Mouse (Mus musculus): ENCODE data around the gene Scube2. TPM values are rescaled to one million over a fixed set of nuclear protein-coding genes. Genes with fewer than 3 reads are reported as not detected.

The Scube2 gene
- polyA plus RNA-seq (2016; fragmentation: Nextera tagmentation; extraction: Ambion mirVana): 1.7 and 4.7 TPM in 2 replicates

DNA sequence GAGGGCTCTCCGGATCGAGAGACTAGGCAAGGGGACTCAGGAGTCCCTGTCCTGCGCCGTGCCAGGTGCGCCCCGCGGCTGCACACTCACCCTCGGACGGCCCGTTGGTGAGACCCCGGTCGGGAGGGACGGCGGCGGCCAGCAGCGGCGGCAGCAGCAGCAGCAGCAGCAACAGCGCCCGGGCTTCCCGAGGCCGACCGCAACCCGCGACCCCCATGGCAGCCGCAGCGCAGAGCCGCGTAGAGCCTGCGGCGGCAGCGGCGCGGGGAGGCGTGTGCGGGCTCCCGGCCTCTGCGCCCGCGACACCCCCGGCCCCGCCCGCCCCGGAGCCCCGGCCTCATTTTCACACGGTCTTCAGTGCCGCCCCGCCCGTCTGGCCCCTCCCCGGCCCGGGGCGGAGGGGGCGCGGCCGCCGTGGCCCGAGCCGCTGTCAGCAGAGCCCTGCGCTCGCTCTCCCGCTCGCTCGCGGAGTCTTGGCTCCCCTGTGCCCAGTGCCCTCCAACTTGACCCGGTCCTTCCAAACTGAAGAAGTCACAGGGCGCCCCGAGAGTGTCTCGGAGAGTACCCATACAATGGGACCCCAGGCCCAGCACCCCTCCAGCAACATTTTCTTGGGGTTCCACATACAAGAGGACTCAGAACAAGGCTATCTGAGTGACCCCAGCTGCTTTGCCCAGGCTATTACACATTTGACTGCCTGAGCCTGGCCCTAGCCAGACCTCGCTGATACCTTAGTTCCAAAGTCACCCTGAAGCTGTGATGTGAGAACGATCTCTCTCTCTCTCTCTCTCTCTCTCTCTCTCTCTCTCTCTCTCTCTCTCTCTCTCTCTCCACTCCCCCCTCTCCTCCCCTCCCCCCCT lies at the start of gene Scube2:
Scube2 (minus strand) TSS at position 310 of the 860 bp plus-strand sequence.
- H3K27me3 ChIP-seq: peaks cover 46% of the 10 kb centered on the region
- H3K27ac ChIP-seq (replicated peaks): no peak within 1 kb of the TSS
- no peaks in the 10 kb centered on the region for H3K9me3 ChIP-seq
- peaks cover 22% of the 10 kb centered on the region for H3K4me1 ChIP-seq
- peak; percentile 85 for ATAC-seq (ENCODE audit: low FRiP score, low read depth)
- peak within 1 kb of the TSS; percentile 61 for H3K4me3 ChIP-seq
- 1% methylated on average over 49 of the region's 69 CpGs for WGBS
- H3K9ac ChIP-seq (replicated peaks): peak within 1 kb of the TSS; percentile 75
- H3K4me2 ChIP-seq (replicated peaks): peak within 1 kb of the TSS; percentile 99
- H3K36me3 ChIP-seq: no peaks in the 10 kb centered on the region

DNA sequence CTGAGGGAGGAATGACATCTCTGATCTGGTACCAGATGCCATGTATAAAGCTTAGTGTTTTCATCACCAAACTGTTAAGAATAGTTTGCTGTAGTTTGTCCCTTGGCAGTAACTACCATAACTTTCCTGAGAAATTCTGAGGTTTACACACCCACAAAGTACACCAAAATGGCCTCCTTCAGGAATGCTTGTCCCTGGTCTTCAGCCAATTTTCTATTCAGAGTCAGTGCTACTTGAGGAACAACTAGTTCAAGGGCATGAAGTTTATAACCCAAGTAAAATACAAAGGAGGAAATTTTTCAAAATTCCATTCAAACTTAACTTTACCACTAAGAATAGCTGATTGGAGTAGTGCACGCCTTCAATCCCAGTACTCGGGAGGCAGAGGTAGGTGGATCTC lies 40.7 kb upstream of the Scube2 start:
- H3K9ac ChIP-seq (replicated peaks): no peak overlapping the region
- H3K4me3 ChIP-seq: no peak overlapping the region
- no peak overlapping the region for H3K27ac ChIP-seq (replicated peaks)
- no peak for ATAC-seq (ENCODE audit: low FRiP score, low read depth)
- H3K9me3 ChIP-seq: no peaks in the 10 kb centered on the region
- WGBS: 91% methylated on average over 2 of the region's 2 CpGs
- no peaks in the 10 kb centered on the region for H3K27me3 ChIP-seq
- no peaks in the 10 kb centered on the region for H3K4me1 ChIP-seq
- H3K36me3 ChIP-seq: peaks cover 91% of the 10 kb centered on the region
- H3K4me2 ChIP-seq (replicated peaks): no peak overlapping the region

DNA sequence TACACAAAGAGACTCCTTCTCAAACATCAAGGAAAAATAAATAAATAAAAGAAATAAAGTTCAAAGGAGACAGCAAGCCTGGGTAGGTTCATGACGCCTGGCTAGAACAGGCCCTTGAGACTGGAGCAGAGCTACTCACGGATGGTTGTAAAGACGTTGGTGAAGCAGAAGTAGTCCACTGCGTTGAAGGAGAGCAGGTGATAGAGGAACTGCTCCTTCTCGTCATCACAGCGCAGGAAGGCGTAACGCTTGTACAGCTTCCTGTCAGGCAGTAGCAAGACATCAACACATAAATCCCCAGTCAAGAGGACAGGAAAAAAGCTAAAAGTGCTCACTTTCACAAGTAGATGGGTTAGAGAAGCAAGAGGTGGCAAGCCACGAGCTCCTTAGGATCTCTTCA lies 35.4 kb upstream of the Scube2 start:
- 90% methylated on average over 9 of the region's 9 CpGs for WGBS

DNA sequence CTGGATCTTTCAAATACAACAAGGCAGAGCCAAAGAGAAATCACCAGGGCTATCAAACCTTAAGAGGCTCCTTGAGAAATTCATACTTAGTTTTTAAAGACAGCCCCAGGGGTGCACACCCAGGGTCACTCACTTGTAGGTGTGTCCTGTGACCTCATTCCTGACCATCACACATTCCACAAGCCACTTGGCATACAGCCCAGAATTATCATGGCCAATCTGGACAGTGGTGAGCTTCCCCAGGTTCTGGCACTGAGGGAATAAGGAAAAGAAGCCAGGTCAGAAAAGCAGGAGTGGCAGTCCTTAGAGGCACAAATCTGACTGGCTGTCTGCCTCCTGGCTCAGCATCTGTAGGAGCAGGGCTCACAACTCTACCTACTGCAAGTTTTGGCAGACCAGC lies 33.4 kb upstream of the Scube2 start:
- Histone ChIP-seq H3K9me3 (no peaks in the 10 kb centered on the region), H3K4me1 (no peaks in the 10 kb centered on the region), H3K27me3 (no peaks in the 10 kb centered on the region), H3K36me3 (peaks cover 99% of the 10 kb centered on the region), H3K9ac (replicated peaks) (no peak overlapping the region), H3K27ac (replicated peaks) (no peak overlapping the region), H3K4me3 (no peak overlapping the region), H3K4me2 (replicated peaks) (no peak overlapping the region)
- ATAC-seq (ENCODE audit: low FRiP score, low read depth): no peak

More for the DNA sequence above, 35.4 kb upstream of the Scube2 start:
- Histone ChIP-seq H3K4me2 (replicated peaks) (no peak overlapping the region), H3K36me3 (peaks cover 99% of the 10 kb centered on the region), H3K27me3 (no peaks in the 10 kb centered on the region), H3K9ac (replicated peaks) (no peak overlapping the region), H3K4me1 (no peaks in the 10 kb centered on the region), H3K9me3 (no peaks in the 10 kb centered on the region), H3K4me3 (no peak overlapping the region), H3K27ac (replicated peaks) (no peak overlapping the region)
- no peak for ATAC-seq (ENCODE audit: low FRiP score, low read depth)

DNA sequence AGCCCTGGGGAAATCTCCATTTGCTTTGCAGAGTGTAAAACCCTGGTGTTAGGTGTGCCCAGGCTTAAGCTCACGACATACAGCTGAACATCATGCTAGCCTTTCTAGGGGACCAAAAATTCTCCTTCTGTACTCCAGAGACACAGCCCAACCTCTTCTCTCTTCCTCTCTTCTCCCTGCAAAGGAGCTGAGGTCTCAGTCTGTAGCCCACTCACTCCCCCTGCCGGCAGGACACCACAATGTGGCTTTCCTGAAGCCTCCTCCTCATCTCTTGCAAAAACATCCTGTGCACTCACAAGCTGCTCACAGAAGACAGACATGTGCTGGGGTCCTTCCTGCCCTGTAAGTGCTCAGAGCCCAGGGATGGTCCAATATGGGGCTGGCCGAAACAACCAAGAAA lies 27.1 kb upstream of the Scube2 start:
- ATAC-seq (ENCODE audit: low FRiP score, low read depth): 0 out of 2 replicates have a peak, but pooled peaks have one; percentile 38
- Histone ChIP-seq H3K36me3 (peaks cover 79% of the 10 kb centered on the region), H3K27ac (replicated peaks) (no peak overlapping the region), H3K4me1 (no peaks in the 10 kb centered on the region), H3K4me2 (replicated peaks) (no peak overlapping the region), H3K9me3 (no peaks in the 10 kb centered on the region), H3K27me3 (no peaks in the 10 kb centered on the region), H3K4me3 (no peak overlapping the region), H3K9ac (replicated peaks) (no peak overlapping the region)
- WGBS: 32% methylated on average over 3 of the region's 3 CpGs

DNA sequence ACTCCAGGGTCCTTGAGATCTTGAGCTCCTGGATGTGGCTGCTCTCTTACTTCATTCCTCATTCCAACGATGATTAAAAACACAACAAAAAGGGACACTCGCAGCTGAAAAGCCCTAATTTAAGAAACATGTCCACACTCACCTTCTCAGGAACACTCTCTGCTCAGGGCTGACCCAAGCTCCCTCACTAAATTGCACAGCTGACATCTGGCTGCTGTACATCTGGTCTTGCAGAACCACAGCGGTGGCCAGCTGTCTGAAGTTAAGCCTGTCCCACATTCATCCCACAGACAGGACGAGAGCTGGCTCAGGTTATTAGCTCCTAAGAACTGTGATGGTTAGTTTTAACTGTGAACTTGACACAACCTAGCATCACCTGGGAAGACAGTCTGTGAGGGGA lies 26.3 kb upstream of the Scube2 start:
- no peaks in the 10 kb centered on the region for H3K4me1 ChIP-seq
- no peak overlapping the region for H3K4me2 ChIP-seq (replicated peaks)
- peaks cover 79% of the 10 kb centered on the region for H3K36me3 ChIP-seq
- WGBS: 88% methylated on average over 4 of the region's 4 CpGs
- H3K27me3 ChIP-seq: no peaks in the 10 kb centered on the region
- ATAC-seq (ENCODE audit: low FRiP score, low read depth): no peak
- H3K9ac ChIP-seq (replicated peaks): no peak overlapping the region
- no peak overlapping the region for H3K27ac ChIP-seq (replicated peaks)
- 0 out of 2 replicates have a peak, but pooled peaks cover 4% of the 10 kb centered on the region for H3K9me3 ChIP-seq
- H3K4me3 ChIP-seq: no peak overlapping the region

DNA sequence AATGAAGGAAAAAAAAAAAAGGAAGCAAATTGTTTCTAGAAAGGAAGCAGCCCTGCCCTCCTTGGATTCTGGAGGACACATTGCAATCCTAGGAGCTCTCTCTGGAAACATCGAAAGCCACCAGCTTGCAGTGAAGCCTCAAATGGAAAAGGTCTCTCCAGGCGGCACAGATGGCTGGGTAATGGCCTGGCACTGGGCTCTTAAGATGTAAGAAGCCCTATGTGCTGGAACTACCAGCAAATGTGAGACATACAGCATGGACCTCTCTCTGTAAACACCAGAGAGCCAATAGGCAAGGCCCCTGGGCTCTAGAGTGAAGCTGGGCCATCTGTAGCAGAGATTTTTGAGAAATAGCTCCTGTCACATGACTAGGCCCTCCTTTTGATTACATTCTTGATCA lies 24.8 kb upstream of the Scube2 start:
- H3K4me1 ChIP-seq: no peaks in the 10 kb centered on the region

DNA sequence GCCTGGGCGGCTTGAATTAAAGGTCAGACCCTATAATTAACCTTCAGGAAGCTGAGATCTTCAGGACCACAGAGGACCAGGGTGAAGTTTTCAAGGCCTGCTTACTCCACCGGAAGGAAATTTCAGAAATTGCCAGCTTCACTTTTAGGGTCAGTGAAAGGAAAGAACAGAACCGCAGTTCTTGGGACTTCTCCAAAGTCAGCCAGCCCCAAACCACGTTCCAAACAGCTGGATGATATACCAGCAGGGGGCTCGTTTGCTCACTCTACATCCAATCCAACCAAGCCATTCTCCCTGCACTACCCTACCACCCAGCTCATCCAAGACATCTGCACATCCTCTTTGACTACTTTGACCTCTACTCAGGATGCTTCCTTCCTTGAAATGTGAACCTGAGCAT lies 23.8 kb upstream of the Scube2 start:
- Histone ChIP-seq H3K9me3 (0 out of 2 replicates have a peak, but pooled peaks cover 5% of the 10 kb centered on the region), H3K27ac (replicated peaks) (no peak overlapping the region), H3K4me1 (no peaks in the 10 kb centered on the region), H3K9ac (replicated peaks) (no peak overlapping the region), H3K27me3 (no peaks in the 10 kb centered on the region), H3K36me3 (peaks cover 56% of the 10 kb centered on the region), H3K4me2 (replicated peaks) (no peak overlapping the region), H3K4me3 (no peak overlapping the region)
- no peak for ATAC-seq (ENCODE audit: low FRiP score, low read depth)
- WGBS: 83% methylated on average over 5 of the region's 5 CpGs

More for the DNA sequence above, 24.8 kb upstream of the Scube2 start:
- Histone ChIP-seq H3K4me3 (no peak overlapping the region), H3K27ac (replicated peaks) (no peak overlapping the region), H3K27me3 (no peaks in the 10 kb centered on the region), H3K4me2 (replicated peaks) (no peak overlapping the region), H3K9ac (replicated peaks) (no peak overlapping the region), H3K36me3 (peaks cover 66% of the 10 kb centered on the region), H3K9me3 (0 out of 2 replicates have a peak, but pooled peaks cover 5% of the 10 kb centered on the region)
- ATAC-seq (ENCODE audit: low FRiP score, low read depth): no peak
- 98% methylated on average over 2 of the region's 2 CpGs for WGBS

DNA sequence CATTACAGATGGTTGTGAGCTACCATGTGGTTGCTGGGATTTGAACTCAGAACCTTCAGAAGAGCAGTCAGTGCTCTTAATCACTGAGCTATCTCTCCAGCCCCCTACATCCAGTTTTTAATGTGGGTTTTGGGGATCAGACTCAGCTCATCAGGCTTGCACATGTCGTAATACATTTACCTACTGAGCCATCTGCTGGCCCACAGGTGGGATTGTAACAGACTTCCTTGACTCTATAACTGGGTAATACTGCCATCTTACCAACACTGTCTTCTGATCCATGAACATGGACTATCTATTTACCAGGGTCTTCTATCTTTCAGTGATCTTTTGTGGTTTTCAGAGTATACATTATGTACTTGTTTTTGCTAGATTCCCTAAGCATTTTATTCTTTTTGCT lies 20.8 kb upstream of the Scube2 start:
- Histone ChIP-seq H3K4me3 (no peak overlapping the region), H3K4me2 (replicated peaks) (no peak overlapping the region), H3K4me1 (no peaks in the 10 kb centered on the region), H3K36me3 (peaks cover 34% of the 10 kb centered on the region), H3K9ac (replicated peaks) (no peak overlapping the region), H3K27me3 (no peaks in the 10 kb centered on the region), H3K27ac (replicated peaks) (no peak overlapping the region), H3K9me3 (0 out of 2 replicates have a peak, but pooled peaks cover 5% of the 10 kb centered on the region)
- WGBS: 91% methylated on average over 1 of the region's 1 CpGs
- ATAC-seq (ENCODE audit: low FRiP score, low read depth): no peak

DNA sequence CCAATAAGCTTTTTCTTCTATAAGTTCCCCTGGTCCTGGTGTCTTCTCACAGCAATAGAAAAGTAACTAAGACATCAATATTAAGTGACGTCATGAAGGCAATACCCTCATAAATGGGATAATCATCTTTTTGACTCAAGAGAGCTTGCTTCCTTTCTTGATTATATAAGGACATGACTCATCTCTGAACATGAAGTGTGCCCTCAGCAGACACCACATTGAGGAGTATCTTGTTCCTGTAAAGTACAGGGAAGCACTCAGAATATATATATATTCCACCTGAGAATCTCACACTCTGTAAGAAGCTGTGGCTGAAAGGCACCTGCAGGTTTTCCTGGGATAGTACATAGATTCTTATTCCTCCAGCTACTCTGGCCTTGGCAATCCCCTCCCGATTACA lies 17.1 kb upstream of the Scube2 start:
- Histone ChIP-seq H3K9me3 (0 out of 2 replicates have a peak, but pooled peaks cover 5% of the 10 kb centered on the region), H3K36me3 (peaks cover 10% of the 10 kb centered on the region), H3K4me3 (no peak overlapping the region), H3K4me2 (replicated peaks) (no peak overlapping the region), H3K4me1 (no peaks in the 10 kb centered on the region), H3K27ac (replicated peaks) (no peak overlapping the region), H3K9ac (replicated peaks) (no peak overlapping the region), H3K27me3 (no peaks in the 10 kb centered on the region)
- ATAC-seq (ENCODE audit: low FRiP score, low read depth): no peak
- WGBS: 92% methylated on average over 2 of the region's 2 CpGs

DNA sequence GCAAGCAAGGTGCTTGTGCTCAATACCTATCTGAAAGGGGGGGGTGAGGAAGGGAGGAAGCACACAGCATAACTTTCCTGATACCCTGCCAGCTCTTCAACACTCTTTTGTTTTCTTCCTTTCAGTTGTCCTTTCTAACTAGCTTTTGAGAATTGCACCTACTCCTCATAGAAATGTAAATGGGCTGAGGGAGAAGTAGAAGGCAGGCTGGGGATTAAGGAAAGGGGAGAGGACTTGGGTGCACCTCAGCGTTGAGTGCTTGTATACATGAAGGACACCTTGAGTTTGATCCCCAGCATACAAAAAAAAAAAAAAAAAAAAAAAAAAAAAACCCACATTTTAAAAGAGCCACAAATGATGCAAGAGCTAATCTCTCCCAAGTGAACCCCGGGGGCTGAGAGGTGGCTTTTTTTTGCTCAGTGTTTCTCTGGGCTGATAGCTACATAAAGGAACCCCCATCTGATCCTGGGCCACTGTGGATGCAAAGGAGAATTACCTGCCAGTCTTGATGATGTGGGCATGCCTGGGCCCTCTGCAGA lies 16.2 kb upstream of the Scube2 start:
- H3K4me1 ChIP-seq: no peaks in the 10 kb centered on the region
- no peak overlapping the region for H3K4me3 ChIP-seq
- no peak overlapping the region for H3K4me2 ChIP-seq (replicated peaks)
- H3K27me3 ChIP-seq: no peaks in the 10 kb centered on the region
- no peak overlapping the region for H3K9ac ChIP-seq (replicated peaks)
- no peak overlapping the region for H3K27ac ChIP-seq (replicated peaks)
- WGBS: 40% methylated on average over 2 of the region's 2 CpGs
- no peak for ATAC-seq (ENCODE audit: low FRiP score, low read depth)
- 0 out of 2 replicates have a peak, but pooled peaks cover under 1% of the 10 kb centered on the region for H3K9me3 ChIP-seq
- H3K36me3 ChIP-seq: peaks cover under 1% of the 10 kb centered on the region

DNA sequence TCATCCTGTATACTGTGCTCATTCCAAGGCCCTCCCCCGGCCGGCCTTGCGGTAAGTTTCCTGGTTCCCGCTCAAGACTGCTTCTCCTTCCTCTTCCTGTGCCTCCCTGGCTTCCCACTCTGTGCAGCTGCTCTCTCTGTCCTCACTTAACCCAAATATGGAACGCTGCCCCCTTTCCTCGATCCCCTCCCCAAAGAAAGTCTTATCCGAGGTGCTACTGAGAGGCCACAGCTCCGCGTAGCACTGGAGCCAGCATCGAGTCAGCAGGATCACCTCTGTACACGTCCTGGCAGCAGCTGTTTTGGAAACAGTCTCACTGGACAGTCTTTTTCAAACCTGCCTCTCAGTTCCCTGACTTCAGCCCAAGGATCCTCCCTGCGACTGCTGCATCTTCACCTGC lies 13.7 kb upstream of the Scube2 start:
- H3K27me3 ChIP-seq: no peaks in the 10 kb centered on the region
- H3K9ac ChIP-seq (replicated peaks): no peak overlapping the region
- no peak for ATAC-seq (ENCODE audit: low FRiP score, low read depth)
- 59% methylated on average over 12 of the region's 12 CpGs for WGBS
- no peak overlapping the region for H3K4me2 ChIP-seq (replicated peaks)
- no peaks in the 10 kb centered on the region for H3K36me3 ChIP-seq
- H3K4me3 ChIP-seq: no peak overlapping the region
- no peaks in the 10 kb centered on the region for H3K9me3 ChIP-seq
- no peaks in the 10 kb centered on the region for H3K4me1 ChIP-seq
- no peak overlapping the region for H3K27ac ChIP-seq (replicated peaks)

All from midbrain, embryonic 12.5 days (tissue).